Mouse (Mus musculus): Measurements from ENCODE around the gene Igsf3. TPM values are rescaled to one million over a fixed set of nuclear protein-coding genes. Genes with fewer than 3 reads are reported as not detected.
A peak's percentile ranks its signal among the peaks of the same experiment; 100 is the strongest.

The Igsf3 gene
- polyA plus RNA-seq (2016; fragmentation: Nextera tagmentation; extraction: Ambion mirVana) = 22.7 and 29.7 TPM in 2 replicates

GRCm38 (mm10) chr3:101376538-101377247, at the start of gene Igsf3:
Gene Igsf3, plus strand, starts transcription at chr3:101377083.
- Histone ChIP-seq H3K4me1 (peaks cover 64% of the 10 kb centered on the region), H3K27me3 (ENCODE audit: low read depth, poor library complexity, severe bottlenecking) (peaks cover 40% of the 10 kb centered on the region), H3K4me3 (peak within 1 kb of the TSS; percentile 92), H3K9me3 (replicated peaks) (no peaks in the 10 kb centered on the region), H3K27ac (replicated peaks) (peak within 1 kb of the TSS; percentile 91), H3K36me3 (no peaks in the 10 kb centered on the region)
- WGBS = 4% methylated on average over 52 of the region's 56 CpGs
- peak; percentile 87 for DNase-seq (ENCODE audit: low spot score)

GRCm38 (mm10) chr3:101327248-101327647, 49.6 kb upstream of the Igsf3 start:
- DNase-seq (ENCODE audit: low spot score) = no peak
- no peaks in the 10 kb centered on the region for H3K9me3 ChIP-seq (replicated peaks)
- no peak overlapping the region for H3K4me3 ChIP-seq
- H3K27me3 ChIP-seq (ENCODE audit: low read depth, poor library complexity, severe bottlenecking) = no peaks in the 10 kb centered on the region
- H3K36me3 ChIP-seq = no peaks in the 10 kb centered on the region
- no peak overlapping the region for H3K27ac ChIP-seq (replicated peaks)
- WGBS = 67% methylated on average over 2 of the region's 2 CpGs
- peaks cover 9% of the 10 kb centered on the region; the same call in 1 of the 2 replicates for H3K4me1 ChIP-seq

- Histone ChIP-seq H3K4me3 (no peak overlapping the region), H3K27ac (replicated peaks) (no peak overlapping the region), H3K9me3 (replicated peaks) (no peaks in the 10 kb centered on the region), H3K27me3 (ENCODE audit: low read depth, poor library complexity, severe bottlenecking) (no peaks in the 10 kb centered on the region), H3K4me1 (peaks cover 9% of the 10 kb centered on the region; the same call in 1 of the 2 replicates), H3K36me3 (no peaks in the 10 kb centered on the region)
- no peak for DNase-seq (ENCODE audit: low spot score)
- 74% methylated on average over 7 of the region's 7 CpGs for WGBS
Measured at GRCm38 (mm10) chr3:101328617-101329016, 48.3 kb upstream of the Igsf3 start.

- no peak overlapping the region for H3K4me3 ChIP-seq
- H3K27me3 ChIP-seq (ENCODE audit: low read depth, poor library complexity, severe bottlenecking) = no peaks in the 10 kb centered on the region
- no peak overlapping the region for H3K27ac ChIP-seq (replicated peaks)
- H3K36me3 ChIP-seq = no peaks in the 10 kb centered on the region
- no peak for DNase-seq (ENCODE audit: low spot score)
- 95% methylated on average over 9 of the region's 9 CpGs for WGBS
- H3K9me3 ChIP-seq (replicated peaks) = peaks cover 3% of the 10 kb centered on the region; the same call in 1 of the 2 replicates
- H3K4me1 ChIP-seq = peaks cover 4% of the 10 kb centered on the region; the same call in 1 of the 2 replicates
Measured at GRCm38 (mm10) chr3:101343199-101343924, 33.5 kb upstream of the Igsf3 start.

- Histone ChIP-seq H3K4me3 (no peak overlapping the region), H3K27me3 (ENCODE audit: low read depth, poor library complexity, severe bottlenecking) (no peaks in the 10 kb centered on the region), H3K9me3 (replicated peaks) (peaks cover 3% of the 10 kb centered on the region; the same call in 1 of the 2 replicates), H3K27ac (replicated peaks) (no peak overlapping the region), H3K36me3 (no peaks in the 10 kb centered on the region), H3K4me1 (peaks cover 12% of the 10 kb centered on the region)
- 97% methylated on average over 3 of the region's 3 CpGs for WGBS
- no peak for DNase-seq (ENCODE audit: low spot score)
Measured at GRCm38 (mm10) chr3:101344246-101344645, 32.6 kb upstream of the Igsf3 start.

GRCm38 (mm10) chr3:101345299-101345698, 31.6 kb upstream of the Igsf3 start:
- peaks cover 3% of the 10 kb centered on the region; the same call in 1 of the 2 replicates for H3K9me3 ChIP-seq (replicated peaks)
- DNase-seq (ENCODE audit: low spot score) = no peak
- H3K27me3 ChIP-seq (ENCODE audit: low read depth, poor library complexity, severe bottlenecking) = no peaks in the 10 kb centered on the region
- no peak overlapping the region for H3K4me3 ChIP-seq
- H3K36me3 ChIP-seq = no peaks in the 10 kb centered on the region
- no peak overlapping the region for H3K27ac ChIP-seq (replicated peaks)
- H3K4me1 ChIP-seq = peaks cover 20% of the 10 kb centered on the region
- 77% methylated on average over 6 of the region's 6 CpGs for WGBS

GRCm38 (mm10) chr3:101346806-101347205, 30.1 kb upstream of the Igsf3 start:
- DNase-seq (ENCODE audit: low spot score) = no peak
- H3K4me3 ChIP-seq = no peak overlapping the region
- no peak overlapping the region for H3K27ac ChIP-seq (replicated peaks)
- 91% methylated on average over 1 of the region's 1 CpGs for WGBS
- no peaks in the 10 kb centered on the region for H3K36me3 ChIP-seq
- H3K9me3 ChIP-seq (replicated peaks) = peaks cover 3% of the 10 kb centered on the region; the same call in 1 of the 2 replicates
- H3K27me3 ChIP-seq (ENCODE audit: low read depth, poor library complexity, severe bottlenecking) = no peaks in the 10 kb centered on the region
- peaks cover 25% of the 10 kb centered on the region for H3K4me1 ChIP-seq

GRCm38 (mm10) chr3:101348501-101349161, 28.3 kb upstream of the Igsf3 start:
- H3K36me3 ChIP-seq = no peaks in the 10 kb centered on the region
- peaks cover 25% of the 10 kb centered on the region for H3K4me1 ChIP-seq
- WGBS = 67% methylated on average over 9 of the region's 9 CpGs
- DNase-seq (ENCODE audit: low spot score) = no peak
- no peak overlapping the region for H3K4me3 ChIP-seq
- H3K27me3 ChIP-seq (ENCODE audit: low read depth, poor library complexity, severe bottlenecking) = no peaks in the 10 kb centered on the region
- peak overlapping the region; percentile 39; the same call in 1 of the 2 replicates for H3K27ac ChIP-seq (replicated peaks)
- peaks cover under 1% of the 10 kb centered on the region; the same call in 1 of the 2 replicates for H3K9me3 ChIP-seq (replicated peaks)

- H3K27me3 ChIP-seq (ENCODE audit: low read depth, poor library complexity, severe bottlenecking) = no peaks in the 10 kb centered on the region
- 68% methylated on average over 6 of the region's 6 CpGs for WGBS
- no peak for DNase-seq (ENCODE audit: low spot score)
- no peaks in the 10 kb centered on the region for H3K36me3 ChIP-seq
- H3K27ac ChIP-seq (replicated peaks) = no peak overlapping the region
- H3K4me1 ChIP-seq = peaks cover 25% of the 10 kb centered on the region
- H3K9me3 ChIP-seq (replicated peaks) = no peaks in the 10 kb centered on the region; the same call in 1 of the 2 replicates
- no peak overlapping the region for H3K4me3 ChIP-seq
Measured at GRCm38 (mm10) chr3:101349542-101350307, 27.2 kb upstream of the Igsf3 start.

GRCm38 (mm10) chr3:101350406-101350805, 26.5 kb upstream of the Igsf3 start:
- no peak overlapping the region for H3K27ac ChIP-seq (replicated peaks)
- no peak overlapping the region for H3K4me3 ChIP-seq
- WGBS = 76% methylated on average over 4 of the region's 4 CpGs
- no peaks in the 10 kb centered on the region for H3K36me3 ChIP-seq
- no peak for DNase-seq (ENCODE audit: low spot score)
- no peaks in the 10 kb centered on the region for H3K27me3 ChIP-seq (ENCODE audit: low read depth, poor library complexity, severe bottlenecking)
- no peaks in the 10 kb centered on the region; the same call in 1 of the 2 replicates for H3K9me3 ChIP-seq (replicated peaks)
- peaks cover 25% of the 10 kb centered on the region for H3K4me1 ChIP-seq

- no peak overlapping the region for H3K4me3 ChIP-seq
- no peaks in the 10 kb centered on the region; the same call in 1 of the 2 replicates for H3K9me3 ChIP-seq (replicated peaks)
- DNase-seq (ENCODE audit: low spot score) = no peak
- H3K36me3 ChIP-seq = no peaks in the 10 kb centered on the region
- H3K4me1 ChIP-seq = peaks cover 28% of the 10 kb centered on the region
- H3K27ac ChIP-seq (replicated peaks) = no peak overlapping the region; the same call in 1 of the 2 replicates
- no peaks in the 10 kb centered on the region for H3K27me3 ChIP-seq (ENCODE audit: low read depth, poor library complexity, severe bottlenecking)
Measured at GRCm38 (mm10) chr3:101354490-101354889, 22.4 kb upstream of the Igsf3 start.

GRCm38 (mm10) chr3:101355702-101356101, 21.2 kb upstream of the Igsf3 start:
- H3K27ac ChIP-seq (replicated peaks) = peak overlapping the region; percentile 61
- no peaks in the 10 kb centered on the region for H3K36me3 ChIP-seq
- peaks cover 16% of the 10 kb centered on the region; the same call in 1 of the 2 replicates for H3K4me1 ChIP-seq
- H3K4me3 ChIP-seq = no peak overlapping the region
- WGBS = 61% methylated on average over 5 of the region's 5 CpGs
- H3K9me3 ChIP-seq (replicated peaks) = no peaks in the 10 kb centered on the region; the same call in 1 of the 2 replicates
- no peaks in the 10 kb centered on the region for H3K27me3 ChIP-seq (ENCODE audit: low read depth, poor library complexity, severe bottlenecking)
- no peak for DNase-seq (ENCODE audit: low spot score)
